Mouse (Mus musculus) CH12.LX (cell line): ENCODE measurements around the gene Il31. TPM values are rescaled to one million over a fixed set of nuclear protein-coding genes. Genes with fewer than 3 reads are reported as not detected.

Experiments
- DNase-seq: peaks from one replicate; pipeline ENCODE4 v3.0.0-alpha.2; 2013; ENCODE audit errors: extremely low read depth
- H3K27ac ChIP-seq: 2 replicates; pipeline ENCODE4 v1.5.1; 2012; ENCODE audit warnings: low read depth, mild to moderate bottlenecking, control low read depth, moderate library complexity; ENCODE audit not compliant: insufficient read depth
- H3K27me3 ChIP-seq: replicated peaks from 2 replicates; pipeline ENCODE3; 2012; ENCODE audit warnings: inconsistent platforms
- H3K36me3 ChIP-seq, 2 experiments: replicated peaks in 1 of 2; 2 replicates each; pipeline versions ENCODE3 to v1.6.1; 2012; ENCODE audit warnings: inconsistent platforms in 1 of 2, low read length in 1 of 2, mild to moderate bottlenecking in 1 of 2, mixed read lengths in 1 of 2, moderate library complexity in 1 of 2; ENCODE audit not compliant: control insufficient read depth in 1 of 2, insufficient read depth in 1 of 2
- H3K4me1 ChIP-seq, 2 experiments: 2 replicates each; pipeline ENCODE4 v1.6.1; 2012; ENCODE audit warnings: inconsistent platforms in 1 of 2, moderate library complexity in 1 of 2; ENCODE audit not compliant: insufficient read depth in 2 of 2, control insufficient read depth in 1 of 2
- H3K4me2 ChIP-seq: 2 replicates; pipeline ENCODE4 v1.6.1; 2012; ENCODE audit warnings: low read depth, mild to moderate bottlenecking, control low read depth; ENCODE audit not compliant: poor library complexity, insufficient read depth, severe bottlenecking
- H3K4me3 ChIP-seq, 3 experiments: fragments of 150-350 bp in 1 of 3; sonication (generic) in 1 of 3; replicated peaks in 1 of 3; 2 replicates each; pipeline versions ENCODE3 to v1.5.1; 2011 to 2012; ENCODE audit warnings: low read depth in 2 of 3, low read length in 2 of 3, mild to moderate bottlenecking in 2 of 3, moderate library complexity in 2 of 3, control low read depth in 1 of 3, improper control_type of control experiment in 1 of 3, inconsistent platforms in 1 of 3, mixed read lengths in 1 of 3; ENCODE audit not compliant: poor library complexity in 1 of 3
- H3K79me2 ChIP-seq: replicated peaks from 2 replicates; pipeline ENCODE4 v1.6.1; 2012; ENCODE audit warnings: mild to moderate bottlenecking, moderate library complexity; ENCODE audit not compliant: control insufficient read depth, poor library complexity, insufficient read depth, severe bottlenecking; ENCODE audit errors: extremely low read depth
- H3K9ac ChIP-seq: 2 replicates; pipeline ENCODE4 v1.6.1; 2012; ENCODE audit warnings: low read depth, mild to moderate bottlenecking, control low read depth, moderate library complexity; ENCODE audit not compliant: insufficient read depth
- H3K9me3 ChIP-seq: replicated peaks from 2 replicates; pipeline ENCODE3; 2012; ENCODE audit warnings: low read length, inconsistent platforms, mixed read lengths
- BHLHE40 ChIP-seq: IDR thresholded peaks from 2 replicates; pipeline ENCODE4 v1.6.1; 2011; ENCODE audit warnings: mild to moderate bottlenecking, low read depth, low read length, improper control_type of control experiment
- CHD1 ChIP-seq: IDR thresholded peaks from 2 replicates; pipeline ENCODE4 v1.6.1; 2012; ENCODE audit warnings: low read depth, low read length, improper control_type of control experiment, inconsistent platforms
- CHD2 ChIP-seq: IDR thresholded peaks from 2 replicates; pipeline ENCODE4 v1.6.1; 2011; ENCODE audit warnings: low read length, improper control_type of control experiment
- ELF1 ChIP-seq: IDR thresholded peaks from 2 replicates; pipeline ENCODE4 v1.6.1; 2014; ENCODE audit warnings: low read depth, mild to moderate bottlenecking, inconsistent platforms, low read length, improper control_type of control experiment
- ETS1 ChIP-seq: conservative IDR thresholded peaks from 2 replicates; pipeline ENCODE4 v1.6.1; 2012; ENCODE audit warnings: low read depth, mild to moderate bottlenecking, inconsistent platforms, low read length, improper control_type of control experiment, moderate library complexity
- HCFC1 ChIP-seq: IDR thresholded peaks from 2 replicates; pipeline ENCODE4 v1.6.1; 2012; ENCODE audit warnings: low read depth, mild to moderate bottlenecking, inconsistent platforms, low read length, improper control_type of control experiment
- IRF4 ChIP-seq: IDR thresholded peaks from 2 replicates; pipeline ENCODE4 v1.6.1; 2014; ENCODE audit warnings: low read depth, mild to moderate bottlenecking, inconsistent platforms, low read length, improper control_type of control experiment
- JUN ChIP-seq: IDR thresholded peaks from 2 replicates; pipeline ENCODE4 v1.6.1; 2011; ENCODE audit warnings: low read depth, mild to moderate bottlenecking, low read length, improper control_type of control experiment, moderate library complexity; ENCODE audit not compliant: insufficient read depth
- JUND ChIP-seq: conservative IDR thresholded peaks from 2 replicates; pipeline ENCODE4 v1.6.1; 2011; ENCODE audit warnings: low read depth, low read length, improper control_type of control experiment
- MAFK ChIP-seq: IDR thresholded peaks from 2 replicates; pipeline ENCODE4 v1.6.1; 2011; ENCODE audit warnings: low read length, improper control_type of control experiment; ENCODE audit not compliant: insufficient replicate concordance
- MEF2A ChIP-seq: IDR thresholded peaks from 2 replicates; pipeline ENCODE4 v1.6.1; 2014; ENCODE audit warnings: low read depth, mild to moderate bottlenecking, inconsistent platforms, low read length, improper control_type of control experiment, borderline replicate concordance
- MXI1 ChIP-seq: IDR thresholded peaks from 2 replicates; pipeline ENCODE4 v1.6.1; 2011; ENCODE audit warnings: mild to moderate bottlenecking, low read depth, low read length, improper control_type of control experiment
- NELFE ChIP-seq: IDR thresholded peaks from 2 replicates; pipeline ENCODE4 v1.6.1; 2011; ENCODE audit warnings: low read depth, low read length, improper control_type of control experiment
- NRF1 ChIP-seq: IDR thresholded peaks from 2 replicates; pipeline ENCODE4 v1.6.1; 2014; ENCODE audit warnings: low read depth, mild to moderate bottlenecking, inconsistent platforms, low read length, improper control_type of control experiment, moderate library complexity
- PAX5 ChIP-seq: IDR thresholded peaks from 2 replicates; pipeline ENCODE4 v1.6.1; 2012; ENCODE audit warnings: low read length, inconsistent platforms, mixed read lengths
- POLR2A ChIP-seq: IDR thresholded peaks from 2 replicates; pipeline ENCODE4 v1.6.1; 2011; ENCODE audit warnings: low read depth, mild to moderate bottlenecking, improper control_type of control experiment, low read length
- POLR2AphosphoS2 ChIP-seq: IDR thresholded peaks from 2 replicates; pipeline ENCODE4 v1.6.1; 2011; ENCODE audit warnings: low read depth, low read length, improper control_type of control experiment
- RAD21 ChIP-seq: IDR thresholded peaks from 2 replicates; pipeline ENCODE4 v1.6.1; 2011; ENCODE audit warnings: low read depth, mild to moderate bottlenecking, low read length, improper control_type of control experiment, moderate library complexity
- RCOR1 ChIP-seq: conservative IDR thresholded peaks from 2 replicates; pipeline ENCODE4 v1.6.1; 2012; ENCODE audit warnings: low read depth, mild to moderate bottlenecking, inconsistent platforms, low read length, improper control_type of control experiment
- SIN3A ChIP-seq: IDR thresholded peaks from 2 replicates; pipeline ENCODE4 v1.6.1; 2012; ENCODE audit warnings: low read length, improper control_type of control experiment, inconsistent platforms
- TBP ChIP-seq: conservative IDR thresholded peaks from 2 replicates; pipeline ENCODE4 v1.6.1; 2011; ENCODE audit warnings: low read depth, low read length, improper control_type of control experiment
- TCF12 ChIP-seq: IDR thresholded peaks from 2 replicates; pipeline ENCODE4 v1.6.1; 2014; ENCODE audit warnings: low read depth, mild to moderate bottlenecking, inconsistent platforms, low read length, improper control_type of control experiment
- UBTF ChIP-seq: IDR thresholded peaks from 2 replicates; pipeline ENCODE4 v1.6.1; 2012; ENCODE audit warnings: low read depth, mild to moderate bottlenecking, inconsistent platforms, low read length, improper control_type of control experiment, moderate library complexity
- ZC3H11A ChIP-seq: IDR thresholded peaks from 2 replicates; pipeline ENCODE4 v1.6.1; 2012; ENCODE audit warnings: low read depth, mild to moderate bottlenecking, inconsistent platforms, low read length, improper control_type of control experiment
- ZKSCAN1 ChIP-seq: IDR thresholded peaks from 2 replicates; pipeline ENCODE4 v1.6.1; 2012; ENCODE audit warnings: low read depth, inconsistent platforms, low read length, improper control_type of control experiment, borderline replicate concordance
- ZMIZ1 ChIP-seq: IDR thresholded peaks from 2 replicates; pipeline ENCODE4 v1.6.1; 2012; ENCODE audit warnings: low read depth, mild to moderate bottlenecking, inconsistent platforms, low read length, improper control_type of control experiment
- dilution Hi-C: fragments of 300-500 bp; cut with MboI; formaldehyde crosslinking; loops from 2 replicates; pipeline ENCODE4 v1.14.3; 2020; ENCODE audit warnings: low sequenced_read_pairs; ENCODE audit not compliant: extremely low pct_unique_long_range_greater_than_20kb, extremely low pct_ligation_motif_present
- in situ Hi-C: fragments of 300-500 bp; cut with MboI; formaldehyde crosslinking; loops from 3 replicates; pipeline ENCODE4 v1.14.3; 2019; ENCODE audit warnings: low sequenced_read_pairs, low pct_ligation_motif_present, low pct_unique_long_range_greater_than_20kb, mixed read lengths
- polyA plus RNA-seq: library from polyadenylated mRNA; unstranded; fragments of >175 nt; gene quantifications from 2 replicates; pipeline ENCODE4 v1.2.1, GENCODE M21; 2012; ENCODE audit warnings: low read depth; ENCODE audit not compliant: insufficient read length
- total RNA-seq, 2 experiments: library from RNA; depleted of rRNA; stranded (reverse); fragments of 300-350 nt in 1 of 2; fragments of >200 nt in 1 of 2; gene quantifications; 2 replicates each; pipeline ENCODE4 v1.2.3; 2012 to 2014

The Il31 gene
- total and polyA plus RNA-seq, 3 experiments = not detected

DNA sequence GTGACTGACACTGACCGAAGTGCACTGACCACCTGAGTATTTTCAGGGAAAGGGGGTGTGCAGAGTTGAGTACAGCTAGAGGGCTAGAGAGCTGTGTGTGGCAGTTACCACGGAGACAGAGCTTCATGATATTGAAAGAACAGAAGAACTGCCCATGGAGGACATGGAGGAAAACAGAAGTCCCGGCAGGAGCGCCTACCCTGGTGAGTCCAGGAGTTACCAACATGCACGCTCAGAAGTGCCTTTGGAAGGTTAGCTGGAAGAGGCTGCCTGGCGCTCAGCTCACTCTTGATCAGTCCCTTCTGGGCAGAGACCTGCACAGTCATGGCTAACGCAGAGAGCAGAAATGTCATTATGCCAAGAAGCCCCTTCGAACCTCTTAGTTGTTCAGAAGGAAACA is 40.8 kb upstream of the Il31 start:
- Histone ChIP-seq H3K27me3 (no peaks in the 10 kb centered on the region), H3K9ac (no peak overlapping the region), H3K4me2 (no peak overlapping the region), H3K9me3 (no peaks in the 10 kb centered on the region), H3K4me3 (no peak overlapping the region), H3K79me2 (no peaks in the 10 kb centered on the region), H3K4me1 (no peaks in the 10 kb centered on the region), H3K36me3 (peaks cover 59 to 97% of the 10 kb centered on the region in 2 experiments), H3K27ac (no peak overlapping the region)
- no peak for DNase-seq
- in situ Hi-C loops (no loop called here), dilution Hi-C loops (no loop called here)
- TF ChIP-seq JUND (no peak), CHD2 (no peak), NELFE (no peak), CHD1 (no peak), POLR2A (no peak), ZKSCAN1 (no peak), ZC3H11A (no peak), ETS1 (no peak), SIN3A (no peak), BHLHE40 (no peak), IRF4 (no peak), JUN (no peak), RCOR1 (no peak), TCF12 (no peak), ELF1 (no peak), MXI1 (no peak)

DNA sequence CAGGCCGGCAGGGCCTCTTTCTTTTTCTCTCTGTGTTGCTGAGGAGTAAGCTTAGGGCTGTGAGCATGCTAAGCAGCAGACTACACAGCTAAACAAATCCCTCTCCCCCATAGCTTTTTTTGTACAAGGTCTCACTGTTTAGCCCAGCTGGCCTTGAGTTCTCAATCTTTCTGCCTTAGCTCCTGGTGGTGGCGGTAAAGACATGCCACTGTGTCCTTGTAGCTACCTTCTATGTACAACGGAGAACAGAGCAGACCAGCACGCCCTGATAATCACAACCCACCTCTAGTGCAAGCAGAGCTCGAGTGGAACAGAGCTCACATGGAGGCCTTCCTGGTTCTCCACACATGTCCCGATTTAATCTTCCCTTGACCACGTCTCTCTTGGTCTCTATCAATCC is 39.4 kb upstream of the Il31 start:
- Histone ChIP-seq H3K9ac (no peak overlapping the region), H3K27ac (no peak overlapping the region), H3K36me3 (peaks cover 48 to 85% of the 10 kb centered on the region in 2 experiments), H3K4me1 (peaks cover 3 to 5% of the 10 kb centered on the region in 2 experiments), H3K79me2 (no peaks in the 10 kb centered on the region; the same call in 1 of the 2 replicates), H3K4me2 (no peak overlapping the region), H3K27me3 (no peaks in the 10 kb centered on the region), H3K9me3 (no peaks in the 10 kb centered on the region), H3K4me3 (no peak overlapping the region)
- dilution Hi-C loops = no loop called here
- in situ Hi-C loops = no loop called here
- no peak for DNase-seq
- TF ChIP-seq RAD21 = no peak
- TF ChIP-seq MAFK = no peak
- no peak for TF ChIP-seq UBTF
- TF ChIP-seq MEF2A = no peak
- no peak for TF ChIP-seq ZMIZ1
- no peak for TF ChIP-seq TBP
- no peak for TF ChIP-seq ELF1
- no peak for TF ChIP-seq POLR2AphosphoS2
- TF ChIP-seq MXI1 = no peak
- no peak for TF ChIP-seq IRF4
- no peak for TF ChIP-seq JUND
- no peak for TF ChIP-seq NRF1
- TF ChIP-seq ETS1 = no peak
- no peak for TF ChIP-seq ZC3H11A
- no peak for TF ChIP-seq ZKSCAN1
- TF ChIP-seq CHD2 = no peak
- TF ChIP-seq HCFC1 = no peak
- TF ChIP-seq JUN = no peak
- no peak for TF ChIP-seq PAX5
